Mouse (Mus musculus) embryonic fibroblast, embryonic 13.5 days (primary cell): ENCODE measurements around the gene Gm6685. TPM values are rescaled to one million over a fixed set of nuclear protein-coding genes. Genes with fewer than 3 reads are reported as not detected.

Source experiments
- H3K27ac ChIP-seq: 2 replicates; pipeline ENCODE4 v1.5.1; 2012; ENCODE audit warnings: low read length, control low read depth, inconsistent platforms; ENCODE audit not compliant: insufficient read depth
- H3K4me1 ChIP-seq: 2 replicates; pipeline ENCODE4 v1.6.1; 2011; ENCODE audit warnings: low read length; ENCODE audit not compliant: control insufficient read depth, insufficient read depth
- H3K4me3 ChIP-seq: 2 replicates; pipeline ENCODE4 v1.5.1; 2011; ENCODE audit warnings: mild to moderate bottlenecking, control low read depth, low read length; ENCODE audit not compliant: insufficient read depth
- CTCF ChIP-seq: IDR thresholded peaks from 2 replicates; pipeline ENCODE4 v1.5.1; 2011; ENCODE audit warnings: mild to moderate bottlenecking, control low read depth, low read length, moderate library complexity, borderline replicate concordance; ENCODE audit not compliant: insufficient read depth
- POLR2A ChIP-seq: IDR thresholded peaks from 2 replicates; pipeline ENCODE4 v1.6.1; 2011; ENCODE audit warnings: low read depth, mild to moderate bottlenecking, control low read depth, low read length, moderate library complexity
- polyA plus RNA-seq: library from polyadenylated mRNA; stranded (reverse); fragments of >200 nt; gene quantifications from 2 replicates; pipeline ENCODE4 v1.2.4, GENCODE M21; 2011; ENCODE audit warnings: low read depth; ENCODE audit not compliant: missing spikeins, insufficient read length

Gene Gm6685
- polyA plus RNA-seq, 1 experiment = not detected

DNA sequence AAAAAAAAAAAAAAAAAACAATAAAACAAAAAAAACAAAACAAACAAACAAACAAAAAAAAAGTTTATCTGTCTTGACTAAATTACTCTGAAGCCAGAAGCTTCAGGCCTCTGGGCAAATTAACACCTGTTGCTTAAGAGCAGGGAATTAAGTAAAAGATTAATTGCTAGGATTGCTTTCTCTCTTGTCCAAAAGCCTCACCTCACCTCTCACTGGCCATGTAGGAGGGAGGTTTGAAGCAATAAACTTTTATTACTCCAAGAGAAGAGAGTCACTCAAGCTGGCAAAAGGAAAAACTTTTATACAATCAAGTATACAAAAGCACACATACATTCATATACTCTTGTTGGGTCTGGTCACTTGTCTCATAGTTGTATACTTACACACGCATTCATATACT lies 31.9 kb downstream of the Gm6685 start:
- H3K4me1 ChIP-seq = no peaks in the 10 kb centered on the region
- no peak overlapping the region for H3K27ac ChIP-seq
- TF ChIP-seq CTCF (no peak), POLR2A (no peak)
- no peak overlapping the region for H3K4me3 ChIP-seq

DNA sequence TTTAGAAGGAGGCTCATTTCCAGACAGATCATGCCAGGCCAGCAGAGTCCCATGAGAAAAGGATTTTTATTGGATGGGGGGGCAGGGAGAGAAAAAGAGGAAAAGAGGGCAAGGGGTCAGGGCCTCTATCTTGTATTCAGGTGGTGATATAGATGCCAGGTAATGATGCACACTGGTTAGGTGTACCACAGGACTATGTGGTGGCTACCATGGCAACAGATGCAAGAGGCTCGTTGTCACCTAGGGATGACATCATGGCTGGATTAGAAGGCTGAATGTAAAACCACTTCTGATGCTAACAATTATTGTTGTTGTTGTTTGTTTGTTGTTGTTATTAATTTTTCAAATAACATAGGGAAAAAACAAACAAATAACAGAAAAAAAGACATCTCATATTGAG lies 49.2 kb downstream of the Gm6685 start:
- Histone ChIP-seq H3K4me3 (no peak overlapping the region), H3K4me1 (no peaks in the 10 kb centered on the region), H3K27ac (no peak overlapping the region)
- no peak for TF ChIP-seq CTCF
- no peak for TF ChIP-seq POLR2A

Other genes with a start within 250 kb of the Gm6685 start
- 0.55 and 0.76 TPM in 2 replicates for gene Ccdc85a, start 244.5 kb upstream of the Gm6685 start, polyA plus RNA-seq